Mouse (Mus musculus): ENCODE data around the gene Ppp1r12b. TPM values are rescaled to one million over a fixed set of nuclear protein-coding genes. Genes with fewer than 3 reads are reported as not detected.

Ppp1r12b gene
- polyA plus RNA-seq, 3 experiments from 2014 or later: 2.1 to 4.0 (median 3.2) TPM

- no peak for ATAC-seq
These were observed 17.5 kb downstream of the Ppp1r12b start for GRCm38 (mm10) chr1:134938233-134938632.

DNA sequence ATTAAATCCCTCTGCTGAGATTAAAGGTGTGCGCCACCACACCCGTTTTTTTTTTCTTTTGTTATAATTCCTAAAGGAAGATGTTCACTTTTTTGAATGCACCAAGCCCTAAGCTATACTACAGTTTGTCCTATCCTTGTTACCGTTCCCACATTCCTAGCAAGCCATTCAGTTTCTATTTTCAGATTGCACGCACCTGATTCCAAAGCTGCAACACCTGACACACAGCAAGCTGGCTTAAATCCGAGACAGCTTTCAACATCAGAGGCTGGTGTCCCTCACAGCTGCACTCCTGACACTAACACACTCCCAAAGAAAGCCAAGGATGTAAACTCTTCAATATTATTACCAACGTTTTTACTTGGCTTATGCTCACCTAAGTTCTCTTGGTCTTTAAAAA, 19.4 kb downstream of the Ppp1r12b start:
- no peak for ATAC-seq

- ATAC-seq: no peak
These were observed 23.3 kb downstream of the Ppp1r12b start for GRCm38 (mm10) chr1:134932431-134932830.

- no peak for ATAC-seq
These were observed 36.7 kb downstream of the Ppp1r12b start for GRCm38 (mm10) chr1:134919010-134919409.

- ATAC-seq: no peak
These were observed 40.3 kb downstream of the Ppp1r12b start for GRCm38 (mm10) chr1:134915421-134915820.

- no peak for ATAC-seq
These were observed 42.2 kb downstream of the Ppp1r12b start for GRCm38 (mm10) chr1:134913535-134913934.

- ATAC-seq: no peak
These were observed 43.9 kb downstream of the Ppp1r12b start for GRCm38 (mm10) chr1:134911892-134912291.

DNA sequence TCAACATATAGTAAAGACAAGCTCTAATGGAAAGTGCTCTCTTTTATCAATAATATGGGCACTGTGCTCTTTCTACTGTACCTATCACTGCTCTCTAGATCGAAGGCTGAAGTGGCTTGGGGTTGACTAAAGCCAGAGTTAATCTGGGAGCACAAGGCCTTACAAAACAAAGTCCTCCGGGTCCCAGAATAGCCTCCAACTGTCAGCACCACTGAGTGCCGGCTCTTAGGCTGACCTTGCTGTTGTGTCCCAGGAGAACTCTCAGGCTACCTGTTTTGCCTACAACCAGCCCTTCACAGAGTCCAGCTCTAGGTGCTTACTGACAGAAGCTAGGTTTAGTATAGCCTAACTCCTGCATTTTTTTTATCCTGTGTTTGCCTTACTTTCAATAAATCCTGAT, 45.7 kb downstream of the Ppp1r12b start:
- no peak for ATAC-seq

- ATAC-seq: no peak
These were observed 46.3 kb downstream of the Ppp1r12b start for GRCm38 (mm10) chr1:134909442-134909841.

DNA sequence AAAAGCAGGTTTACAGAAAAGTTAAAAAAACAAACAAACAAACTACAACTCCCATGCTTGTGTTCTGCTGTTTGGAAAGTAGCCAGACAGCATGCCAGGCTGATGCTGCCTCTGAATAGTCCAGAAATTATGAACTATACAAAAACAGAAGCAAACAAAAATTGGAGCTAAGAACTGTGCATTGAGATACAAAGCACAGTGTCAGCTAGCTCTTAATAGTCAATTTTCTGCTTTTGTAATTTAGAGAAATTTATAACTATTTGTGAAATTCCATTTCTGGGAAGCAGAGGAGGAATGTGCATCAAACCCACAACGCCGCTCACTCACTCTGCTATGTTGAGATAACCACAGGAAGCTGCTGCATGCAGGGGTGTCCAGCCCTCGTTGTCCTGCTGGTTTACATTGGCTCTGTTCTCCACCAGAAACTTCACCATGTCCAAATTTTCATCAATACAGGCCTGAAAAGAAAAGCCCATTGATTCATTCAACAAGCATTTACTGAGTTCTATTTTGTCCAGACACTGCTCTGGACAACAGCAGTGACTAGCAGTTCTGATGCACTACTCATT, 53.6 kb downstream of the Ppp1r12b start:
- ATAC-seq: no peak

- no peak for ATAC-seq
These were observed 59.7 kb downstream of the Ppp1r12b start for GRCm38 (mm10) chr1:134896008-134896407.

- ATAC-seq: no peak
These were observed 60.9 kb downstream of the Ppp1r12b start for GRCm38 (mm10) chr1:134894803-134895202.

- no peak for ATAC-seq
These were observed 63.8 kb downstream of the Ppp1r12b start for GRCm38 (mm10) chr1:134891916-134892315.

- ATAC-seq: peak; percentile 67
These were observed 66.1 kb downstream of the Ppp1r12b start for GRCm38 (mm10) chr1:134889629-134890028.

- ATAC-seq: no peak
These were observed 79.9 kb downstream of the Ppp1r12b start for GRCm38 (mm10) chr1:134875800-134876199.

DNA sequence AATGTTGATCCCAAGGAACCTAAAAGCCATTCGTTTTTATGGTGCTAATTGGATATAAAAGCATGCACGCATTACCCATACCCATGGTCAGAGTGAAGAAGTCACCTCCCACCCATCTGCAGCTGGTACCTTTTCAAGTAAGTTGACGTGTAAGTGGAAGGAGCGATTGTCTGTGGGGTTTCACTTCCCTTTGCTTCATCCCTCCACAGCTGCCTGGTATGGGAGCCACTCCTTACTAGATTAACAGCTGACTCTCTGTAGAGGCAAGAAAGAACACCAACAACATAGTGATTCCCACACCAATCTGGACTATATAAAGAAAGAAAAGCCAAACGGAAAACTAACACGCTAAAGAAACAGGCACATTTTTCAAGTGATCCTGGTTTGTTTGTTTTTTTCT, 83.1 kb downstream of the Ppp1r12b start:
- ATAC-seq: no peak

DNA sequence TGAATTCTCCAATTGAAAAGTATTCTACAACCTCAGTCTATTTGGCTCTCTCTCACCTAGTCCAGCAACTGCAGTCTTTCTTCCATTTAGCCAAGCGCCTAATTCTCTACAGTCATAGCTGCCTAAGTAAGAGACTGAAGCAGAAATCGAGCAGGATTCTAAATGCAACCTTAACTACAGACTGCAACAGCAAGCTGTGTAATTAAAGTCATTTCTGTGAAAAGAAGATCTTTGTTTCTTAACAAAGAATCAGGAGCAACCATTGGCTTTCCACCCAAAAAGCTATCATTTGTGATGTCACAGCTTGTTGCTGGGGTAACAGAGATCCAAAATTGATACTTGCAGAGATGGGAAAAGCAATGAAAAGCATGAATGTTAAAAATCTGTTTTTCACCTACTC, 89.3 kb downstream of the Ppp1r12b start:
- ATAC-seq: no peak

DNA sequence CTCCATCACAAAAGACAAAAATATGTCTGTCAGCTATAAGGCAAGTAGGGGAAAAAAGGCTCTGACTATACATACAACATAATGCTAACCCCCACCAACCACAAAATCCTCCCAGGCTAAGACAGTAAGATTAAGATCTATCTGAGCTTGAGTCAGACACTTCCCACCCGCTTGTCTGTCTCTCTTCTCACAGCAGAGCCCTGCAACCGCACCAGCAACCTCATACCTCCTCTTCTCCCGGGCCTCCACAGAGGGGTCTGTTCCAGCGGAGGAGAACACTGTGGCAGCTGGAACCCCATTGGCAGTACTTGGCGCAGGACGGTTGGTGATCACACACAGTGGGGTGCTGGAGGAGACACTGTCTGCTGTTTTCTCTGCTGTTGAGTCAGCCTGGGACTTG, 90.2 kb downstream of the Ppp1r12b start:
- peak; percentile 77 for ATAC-seq

DNA sequence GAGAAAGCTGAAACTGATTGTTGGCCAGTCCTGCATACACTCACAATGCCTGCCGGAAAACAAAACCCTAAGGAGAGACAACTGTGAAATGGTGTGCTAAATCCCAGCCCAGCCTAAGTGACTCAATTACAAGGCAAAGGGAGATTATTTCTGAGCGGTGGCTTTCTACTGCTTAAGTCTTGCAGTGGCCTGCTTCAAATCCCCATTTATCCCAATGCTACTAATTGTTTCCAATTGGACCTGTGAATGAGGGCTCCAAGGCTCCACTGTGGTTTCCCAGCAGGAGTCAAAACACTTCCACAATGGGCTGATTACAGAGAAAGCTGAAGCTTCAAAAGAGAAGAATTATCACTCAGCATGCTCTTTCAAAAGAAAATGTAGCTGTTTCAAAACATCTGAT, 95.2 kb downstream of the Ppp1r12b start:
- no peak for ATAC-seq

DNA sequence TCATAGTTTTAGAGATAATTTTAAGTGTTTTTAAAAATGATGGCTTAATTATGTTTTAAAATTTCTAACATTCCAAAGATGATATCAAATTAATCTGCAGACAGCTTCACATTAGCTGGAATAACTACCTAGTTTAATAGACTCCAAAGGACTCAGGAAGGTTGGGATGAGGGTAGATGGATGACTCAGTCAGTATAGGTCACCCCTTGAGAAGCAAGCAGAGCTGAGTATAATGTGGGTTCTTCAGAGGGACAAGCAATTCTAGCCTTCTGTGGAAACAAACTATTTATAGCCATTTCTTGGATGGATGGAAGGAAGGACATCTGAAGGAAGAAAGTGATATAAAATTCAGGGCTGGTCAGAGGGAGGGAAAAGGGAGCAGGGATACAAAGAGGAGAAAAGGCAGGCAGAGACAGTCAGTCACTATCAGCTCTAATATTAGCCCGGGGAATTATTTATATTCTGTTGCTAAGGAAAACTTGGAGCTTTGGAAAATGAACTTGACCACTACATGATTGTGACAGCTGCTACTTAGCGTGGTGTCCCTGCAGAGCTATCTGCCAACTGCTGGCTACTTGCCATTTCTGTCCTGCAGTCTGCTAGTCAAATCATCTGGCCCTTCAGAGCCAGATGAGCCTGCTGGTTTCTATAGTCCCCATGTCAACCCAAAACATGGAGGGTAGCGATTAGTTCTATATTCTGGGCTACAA, 97.2 kb downstream of the Ppp1r12b start:
- ATAC-seq: no peak

DNA sequence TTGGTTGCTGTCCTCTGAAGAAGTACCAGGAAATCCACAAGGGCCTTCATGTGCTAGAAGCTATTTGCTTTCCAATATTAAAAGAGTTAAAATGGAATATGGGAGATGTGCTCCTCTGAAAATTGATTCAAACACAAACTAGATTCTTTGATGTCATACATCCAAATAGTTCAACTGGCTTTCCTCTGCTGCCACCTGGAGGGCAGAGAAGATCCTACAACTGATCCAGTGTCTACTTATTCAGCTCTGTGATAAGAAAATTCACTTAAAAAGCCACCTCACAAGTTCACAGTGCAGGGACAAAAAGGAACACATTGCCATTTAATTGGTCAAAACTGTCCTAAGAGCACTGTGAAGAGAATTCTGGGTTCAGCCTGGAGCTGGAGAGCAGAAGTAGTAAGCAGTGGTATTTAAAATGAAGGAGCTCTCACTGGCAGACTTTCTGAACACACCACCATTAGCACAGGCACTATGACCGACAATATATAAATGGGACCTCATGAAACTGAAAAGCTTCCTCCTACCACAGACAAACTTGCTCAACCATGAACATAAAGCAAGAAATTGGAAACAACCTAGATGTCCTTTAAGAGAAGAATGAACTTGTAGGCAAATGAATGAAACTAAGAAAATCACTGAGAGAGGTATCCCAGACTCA, 101.3 kb downstream of the Ppp1r12b start:
- ATAC-seq: peak; percentile 69

DNA sequence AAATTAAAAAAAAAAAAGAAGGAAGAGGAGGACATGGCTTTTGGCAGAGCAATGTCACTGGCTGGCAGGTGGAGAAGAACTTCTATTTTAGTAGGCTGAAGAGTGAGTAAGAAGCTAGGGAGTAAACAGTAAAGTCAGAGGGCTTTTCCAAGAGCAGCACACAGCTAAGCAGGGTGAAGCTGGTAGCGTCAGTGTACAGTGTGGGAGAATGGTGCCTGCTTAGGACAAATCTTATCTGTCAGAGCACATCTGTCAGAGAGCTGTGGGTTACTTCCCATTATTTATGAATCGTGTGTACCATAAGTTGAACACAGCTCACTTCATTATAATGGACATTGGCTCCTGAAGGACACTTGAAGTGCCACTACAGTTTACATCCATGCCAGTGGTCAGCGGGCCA, 102.9 kb downstream of the Ppp1r12b start:
- no peak for ATAC-seq

DNA sequence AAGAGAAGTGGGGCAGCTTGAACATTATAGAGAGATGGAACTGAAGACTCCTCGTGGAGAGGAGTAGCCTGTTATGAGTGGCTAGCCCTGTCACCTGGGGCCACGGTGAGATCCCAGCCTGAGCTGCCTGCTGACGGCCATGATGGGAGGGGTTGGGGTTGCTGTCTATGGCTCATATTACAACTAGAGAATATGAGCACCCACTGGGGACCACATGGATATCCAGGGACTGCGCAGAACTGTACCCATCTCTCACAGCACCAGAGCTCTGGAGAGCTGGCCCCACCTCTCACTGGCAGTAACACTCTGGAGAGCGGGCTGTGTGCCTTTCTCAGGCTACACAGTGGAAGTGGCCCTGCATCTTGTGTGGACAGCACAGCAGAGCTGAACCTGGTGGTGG, 104.5 kb downstream of the Ppp1r12b start:
- no peak for ATAC-seq

- ATAC-seq: no peak
These were observed 105.4 kb downstream of the Ppp1r12b start for GRCm38 (mm10) chr1:134850361-134850760.
